Mouse (Mus musculus) hindbrain, postnatal 0 days (tissue): ENCODE results near the gene Rassf3. TPM values are rescaled to one million over a fixed set of nuclear protein-coding genes. Genes with fewer than 3 reads are reported as not detected.
A peak's percentile ranks its signal among the peaks of the same experiment; 100 is the strongest.

Experiments used
- ATAC-seq: fragments of 200-750 bp; cut with Nextera tagmentation; 2 replicates; pipeline ENCODE4 v1.8.0; 2017; ENCODE audit warnings: mild to moderate bottlenecking, moderate TSS enrichment, moderate library complexity
- DNase-seq: peaks from one replicate; pipeline ENCODE4 v3.0.0-alpha.2; 2015; ENCODE audit warnings: low spot score
- H3K27ac ChIP-seq: fragments of 300-500 bp; sonication (generic); 2 replicates; pipeline ENCODE4 v1.5.1; 2014; ENCODE audit warnings: mild to moderate bottlenecking
- H3K27me3 ChIP-seq: fragments of 300-500 bp; sonication (generic); 2 replicates; pipeline ENCODE4 v1.6.1; 2014; ENCODE audit warnings: low read length, mixed read lengths; ENCODE audit not compliant: insufficient read depth
- H3K36me3 ChIP-seq: fragments of 300-500 bp; sonication (generic); 2 replicates; pipeline ENCODE4 v1.6.1; 2014; ENCODE audit warnings: low read length, mixed read lengths; ENCODE audit not compliant: insufficient read depth
- H3K4me1 ChIP-seq: fragments of 300-500 bp; sonication (generic); 2 replicates; pipeline ENCODE4 v1.6.1; 2014; ENCODE audit warnings: antibody characterized with exemption, low read length, mixed read lengths; ENCODE audit not compliant: insufficient read depth
- H3K4me2 ChIP-seq: fragments of 300-500 bp; sonication (generic); 2 replicates; pipeline ENCODE4 v1.6.1; 2014; ENCODE audit warnings: low read depth, mild to moderate bottlenecking, low read length, moderate library complexity, mixed read lengths
- H3K4me3 ChIP-seq: fragments of 300-500 bp; sonication (generic); 2 replicates; pipeline ENCODE4 v1.5.1; 2014; ENCODE audit warnings: low read length
- H3K9ac ChIP-seq: fragments of 300-500 bp; sonication (generic); replicated peaks from 2 replicates; pipeline ENCODE4 v1.6.1; 2014; ENCODE audit warnings: mild to moderate bottlenecking, low read length, moderate library complexity, mixed read lengths
- H3K9me3 ChIP-seq: fragments of 300-500 bp; sonication (generic); 2 replicates; pipeline ENCODE4 v1.6.1; 2016; ENCODE audit warnings: low read length, mixed read lengths
- CTCF ChIP-seq: IDR thresholded peaks from 2 replicates; pipeline ENCODE4 v1.5.1; 2016; ENCODE audit warnings: antibody characterized with exemption, control low read depth, low read depth
- WGBS: fragments of 180-500 bp; shearing (Covaris S2); extraction: QIAGEN DNeasy Blood & Tissue Kit; methylation state at CpG from one replicate; pipeline ENCODE4 v1.1.7; 2014; 5-methylcytosine and 5-hydroxymethylcytosine counted together
- polyA plus RNA-seq: library from polyadenylated mRNA; unstranded; fragments of >200 nt; fragmentation: Nextera tagmentation; extraction: Ambion mirVana; gene quantifications from 2 replicates; pipeline ENCODE4 v1.2.1, GENCODE M21; 2015
- total RNA-seq: library from RNA; depleted of rRNA; stranded (reverse); fragments of >200 nt; gene quantifications from 2 replicates; pipeline ENCODE4 v1.2.3, GENCODE M21; 2014

The Rassf3 gene
- total and polyA plus RNA-seq, 2 experiments from 2014 or later = 6.0 to 7.4 TPM

DNA sequence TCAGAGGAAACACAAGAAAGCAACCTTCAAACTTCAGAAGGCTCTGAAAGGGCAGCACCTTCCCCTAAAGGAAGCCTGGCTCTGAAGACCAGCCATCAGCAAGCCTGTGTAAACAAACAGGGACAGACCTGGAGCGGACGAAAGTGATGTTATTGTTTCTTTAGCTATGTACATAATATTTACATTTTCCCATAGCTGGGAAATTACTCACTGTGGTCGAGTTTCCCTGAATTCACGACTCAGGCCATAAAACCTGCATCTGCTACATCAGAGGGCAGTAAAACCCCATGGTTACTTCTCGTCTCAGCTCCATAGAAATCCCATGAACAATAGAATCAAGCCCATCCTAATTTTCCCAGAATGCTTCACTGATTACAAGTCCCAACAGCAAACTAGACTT, 11.1 kb downstream of the Rassf3 start:
- no peak for ATAC-seq
- WGBS = 57% methylated on average over 5 of the region's 5 CpGs
- no peak overlapping the region for H3K4me3 ChIP-seq

DNA sequence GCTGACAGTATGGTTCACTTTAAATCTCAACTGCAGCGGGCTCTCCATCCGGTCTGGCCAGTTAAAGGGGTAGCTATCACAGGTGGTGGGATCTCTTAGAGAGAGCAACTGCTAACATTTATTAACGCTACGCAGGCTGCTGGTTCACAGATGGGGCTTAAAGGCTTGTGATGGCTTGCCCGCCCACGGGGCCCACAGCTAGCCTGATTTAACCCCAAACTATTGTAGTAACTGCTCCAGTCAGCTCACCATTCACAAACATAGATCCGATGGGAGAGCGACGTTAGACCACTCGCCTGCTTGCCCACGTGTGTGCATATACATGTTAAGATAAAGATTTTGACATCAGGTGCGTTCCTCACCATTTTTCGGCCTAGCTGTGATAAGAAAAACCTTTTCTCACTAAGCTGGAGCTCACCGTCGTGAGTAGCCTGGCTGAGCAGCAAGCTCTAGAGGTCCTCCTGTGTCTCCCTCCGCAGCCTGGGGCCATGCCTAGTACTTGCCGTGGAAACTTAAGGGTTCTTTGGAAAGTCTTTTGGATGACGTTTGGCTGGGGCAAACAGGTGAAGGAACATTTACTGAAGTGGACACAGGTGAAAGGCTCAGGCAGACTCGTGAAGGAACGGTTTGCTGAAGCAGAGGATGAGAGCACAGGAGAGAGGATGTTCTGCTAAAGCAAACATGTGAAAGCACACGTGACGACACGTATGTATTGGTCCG, 13.8 kb downstream of the Rassf3 start:
- ATAC-seq = no peak; the same call in 1 of the 2 replicates
- Histone ChIP-seq H3K27ac (peak overlapping the region; percentile 72), H3K9ac (peak overlapping the region; percentile 28; the same call in 1 of the 2 replicates), H3K9me3 (no peaks in the 10 kb centered on the region), H3K4me2 (peak overlapping the region; percentile 49), H3K4me1 (peaks cover 19% of the 10 kb centered on the region), H3K27me3 (no peaks in the 10 kb centered on the region), H3K36me3 (no peaks in the 10 kb centered on the region), H3K4me3 (peak overlapping the region; percentile 16; the same call in 1 of the 2 replicates)
- WGBS = 54% methylated on average over 24 of the region's 24 CpGs
- no peak for TF ChIP-seq CTCF
- DNase-seq = peak; percentile 42

More for the DNA sequence above, 11.1 kb downstream of the Rassf3 start:
- H3K36me3 ChIP-seq = no peaks in the 10 kb centered on the region
- H3K4me1 ChIP-seq = peaks cover 12% of the 10 kb centered on the region
- no peak for TF ChIP-seq CTCF
- no peak overlapping the region for H3K9ac ChIP-seq
- no peak for DNase-seq
- no peaks in the 10 kb centered on the region for H3K27me3 ChIP-seq
- no peak overlapping the region for H3K27ac ChIP-seq
- no peak overlapping the region for H3K4me2 ChIP-seq
- no peaks in the 10 kb centered on the region for H3K9me3 ChIP-seq

DNA sequence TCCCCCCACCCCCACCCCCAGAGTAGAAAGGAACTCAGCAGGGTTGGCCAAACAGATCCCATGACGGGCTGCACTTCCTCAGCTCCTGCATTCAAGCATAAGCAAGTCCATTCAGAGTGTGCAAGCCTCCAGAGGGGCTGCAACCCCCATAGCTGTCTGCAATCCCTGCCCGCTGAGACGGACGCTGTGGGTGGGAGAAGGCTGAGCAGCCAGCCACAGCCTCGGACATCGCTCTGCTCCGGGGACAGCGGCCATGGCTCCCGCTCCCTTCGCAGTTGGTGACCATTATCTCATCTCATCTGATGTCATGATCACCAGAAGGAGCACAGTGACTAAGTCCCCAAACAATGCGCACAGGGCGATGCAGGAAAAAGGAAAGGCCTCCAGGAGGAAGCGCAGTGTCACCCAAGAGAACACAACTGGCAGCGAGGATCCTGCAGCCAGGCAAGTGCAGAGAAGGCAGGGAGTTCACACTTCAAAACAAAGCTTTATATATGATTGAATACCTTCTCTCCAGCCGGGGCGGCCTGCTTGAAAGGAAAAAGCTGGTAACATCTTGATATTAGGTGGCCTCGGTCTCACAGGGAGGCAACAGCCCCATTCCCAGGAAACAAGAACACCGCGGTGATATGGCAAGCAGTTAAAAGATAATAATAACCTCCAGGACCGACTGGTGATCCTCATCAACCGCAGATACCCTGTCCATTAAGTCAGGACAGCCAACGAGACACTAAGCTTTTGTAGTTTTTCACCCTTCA, 14.6 kb downstream of the Rassf3 start:
- peak overlapping the region; percentile 28 for H3K9ac ChIP-seq
- peak overlapping the region; percentile 16 for H3K4me3 ChIP-seq
- no peaks in the 10 kb centered on the region for H3K36me3 ChIP-seq
- H3K27ac ChIP-seq = peak overlapping the region; percentile 72
- no peaks in the 10 kb centered on the region for H3K9me3 ChIP-seq
- peak overlapping the region; percentile 49 for H3K4me2 ChIP-seq
- peaks cover 19% of the 10 kb centered on the region for H3K4me1 ChIP-seq
- peak; percentile 89 for ATAC-seq
- WGBS = 7% methylated on average over 22 of the region's 22 CpGs
- TF ChIP-seq CTCF = no peak
- DNase-seq = peak; percentile 66
- no peaks in the 10 kb centered on the region for H3K27me3 ChIP-seq

DNA sequence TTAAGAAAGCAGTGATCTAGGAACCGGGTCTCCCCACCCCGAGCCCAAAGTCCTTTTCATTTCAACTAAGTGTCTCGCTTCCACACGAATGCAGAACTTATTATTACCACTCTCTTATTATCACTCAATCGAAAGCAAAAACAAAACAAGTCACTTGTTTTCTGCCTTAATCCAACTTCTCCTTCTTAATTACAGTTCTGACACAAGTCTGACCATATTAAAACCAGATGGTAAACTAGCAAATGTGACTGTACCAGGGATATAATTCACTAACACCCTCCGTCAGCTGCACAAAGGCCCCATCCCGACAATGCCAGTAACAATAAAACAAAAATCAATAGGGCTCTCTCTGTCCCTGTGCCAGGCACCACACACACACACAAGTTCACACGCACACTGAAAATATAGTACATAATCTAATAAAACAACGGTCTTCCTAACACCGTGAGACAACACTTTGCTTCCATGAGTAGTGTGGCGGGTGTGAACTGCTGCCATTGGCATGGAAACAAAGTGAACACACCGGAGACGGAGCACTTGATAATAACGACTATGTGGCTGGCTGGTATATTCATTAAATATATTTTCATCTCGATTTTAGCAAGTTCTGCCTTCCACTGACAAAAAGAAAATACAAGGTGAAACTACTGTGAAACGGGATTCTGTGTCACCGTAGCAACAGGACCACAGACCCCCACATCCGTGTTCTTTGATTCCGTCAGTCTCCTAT, 16.9 kb downstream of the Rassf3 start:
- no peak for TF ChIP-seq CTCF
- no peak overlapping the region for H3K9ac ChIP-seq
- no peaks in the 10 kb centered on the region for H3K27me3 ChIP-seq
- 0 out of 2 replicates have a peak overlapping the region, but pooled peaks have one; percentile 11 for H3K27ac ChIP-seq
- DNase-seq (peak; percentile 28), ATAC-seq (no peak)
- 44% methylated on average over 19 of the region's 19 CpGs for WGBS
- no peaks in the 10 kb centered on the region for H3K9me3 ChIP-seq
- H3K36me3 ChIP-seq = no peaks in the 10 kb centered on the region
- peak overlapping the region; percentile 22 for H3K4me2 ChIP-seq
- no peak overlapping the region; the same call in 1 of the 2 replicates for H3K4me3 ChIP-seq
- peaks cover 19% of the 10 kb centered on the region for H3K4me1 ChIP-seq

DNA sequence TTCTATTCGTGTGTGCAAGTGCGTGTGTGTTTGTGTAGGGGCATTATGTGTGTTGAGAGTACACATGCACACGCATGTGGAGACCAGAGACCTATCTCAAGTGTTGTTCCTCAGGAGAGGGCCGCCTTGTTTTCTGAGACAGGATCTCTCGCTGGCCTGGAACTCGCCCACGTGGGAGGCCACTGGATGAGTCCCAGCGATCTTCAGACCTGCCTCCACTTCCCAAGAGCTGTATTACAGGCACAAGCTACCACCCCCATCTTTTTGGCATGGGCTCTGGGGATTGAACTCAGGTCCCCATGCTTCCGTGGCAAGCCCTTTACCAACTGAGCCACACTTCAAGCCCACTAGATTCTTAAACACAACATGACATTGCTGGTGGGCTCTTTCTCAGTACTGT, 17.7 kb downstream of the Rassf3 start:
- 84% methylated on average over 9 of the region's 9 CpGs for WGBS
- DNase-seq = no peak
- Histone ChIP-seq H3K9me3 (no peaks in the 10 kb centered on the region), H3K27me3 (no peaks in the 10 kb centered on the region), H3K36me3 (no peaks in the 10 kb centered on the region), H3K9ac (no peak overlapping the region), H3K4me1 (peaks cover 19% of the 10 kb centered on the region), H3K4me3 (no peak overlapping the region), H3K27ac (no peak overlapping the region), H3K4me2 (no peak overlapping the region)
- ATAC-seq = no peak
- TF ChIP-seq CTCF = no peak

DNA sequence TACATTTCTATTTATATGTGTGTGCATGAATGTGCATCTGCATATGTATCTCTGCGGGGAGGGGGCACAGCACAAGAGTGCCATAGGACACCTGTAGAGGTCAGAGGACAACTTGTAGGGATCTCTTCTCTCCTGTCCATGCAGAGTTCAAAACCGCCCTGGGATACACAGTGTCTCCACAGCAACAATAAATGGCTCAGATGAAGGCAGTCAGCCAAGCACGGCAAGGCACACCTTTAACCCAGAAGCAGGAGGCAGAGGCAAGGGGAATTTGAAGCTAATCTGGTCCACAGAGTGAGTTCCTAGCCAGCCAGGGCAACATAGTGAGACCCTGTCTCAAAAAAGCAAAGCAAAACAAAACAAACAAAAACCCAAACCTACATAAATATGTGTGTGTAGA, 18.8 kb downstream of the Rassf3 start:
- Histone ChIP-seq H3K9me3 (no peaks in the 10 kb centered on the region), H3K36me3 (no peaks in the 10 kb centered on the region), H3K4me2 (no peak overlapping the region), H3K9ac (no peak overlapping the region), H3K4me3 (no peak overlapping the region), H3K4me1 (peaks cover 19% of the 10 kb centered on the region), H3K27me3 (no peaks in the 10 kb centered on the region), H3K27ac (no peak overlapping the region)
- no peak for TF ChIP-seq CTCF
- 66% methylated on average over 3 of the region's 3 CpGs for WGBS
- DNase-seq = no peak
- no peak for ATAC-seq
